Mouse (Mus musculus) retina, postnatal 7 days (tissue): ENCODE measurements at regions not wholly inside any gene's neighbourhood (a gene's known extent, or its start where the extent isn't known, plus 50 kb on each side); places are given as distances from the start of the nearest gene placed in this dataset.
A peak's percentile ranks its signal among the peaks of the same experiment; 100 is the strongest.
"Not testable (repeated sequence)": the region's sequence is repeated elsewhere in the genome, so short reads cannot be mapped to it uniquely, and the experiment has no call there.

ENCODE experiments used
- DNase-seq: peaks from one replicate; pipeline ENCODE4 v3.0.0-alpha.2; 2012; ENCODE audit warnings: low read depth, low spot score

GRCm38 (mm10) chr15:49121202-49121601 is 4763.5 kb upstream of the Gm7489 start:
- DNase-seq, result no peak

- DNase-seq, result no peak
These were observed 4738.3 kb upstream of the Gm7489 start for GRCm38 (mm10) chr15:49146430-49146829.

DNA sequence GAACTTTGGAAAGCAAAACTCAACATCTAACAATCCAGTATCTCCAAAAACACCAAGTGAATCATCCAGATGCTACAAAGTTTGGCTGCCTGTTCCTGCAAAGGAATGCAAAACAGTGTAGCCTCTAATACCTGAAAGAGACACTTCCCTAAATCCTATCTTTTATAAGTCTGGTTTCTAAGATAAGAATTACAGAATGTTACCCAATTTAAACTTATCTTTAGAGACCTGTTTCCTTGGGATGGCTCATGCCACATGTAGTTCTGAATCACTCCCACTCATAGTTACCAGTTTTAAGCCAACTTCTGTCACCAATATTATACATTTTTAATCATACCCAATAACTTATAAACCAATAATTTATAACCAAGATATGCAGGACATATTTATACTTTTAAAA is 4732.7 kb upstream of the Gm7489 start:
- DNase-seq, result no peak

DNA sequence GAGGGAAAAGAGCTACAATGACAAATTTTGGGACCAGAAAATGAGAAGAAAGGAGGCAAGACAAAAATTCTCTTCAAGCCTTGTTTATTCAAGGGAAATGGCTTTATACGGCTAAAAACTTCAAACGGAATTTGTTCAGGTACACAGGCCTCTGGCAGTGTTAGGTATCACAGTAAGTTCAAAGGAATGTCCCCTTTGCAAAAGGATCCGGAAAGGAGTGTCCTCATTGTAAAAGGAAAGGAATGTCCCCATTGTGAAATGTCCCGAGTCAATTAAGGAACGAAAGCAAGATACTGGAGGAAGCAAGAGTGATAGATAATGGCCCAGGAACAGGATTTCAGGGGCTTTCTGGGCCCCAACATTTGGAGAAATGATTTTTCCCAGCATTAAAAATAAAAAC is 4730.7 kb upstream of the Gm7489 start:
- DNase-seq, result no peak

DNA sequence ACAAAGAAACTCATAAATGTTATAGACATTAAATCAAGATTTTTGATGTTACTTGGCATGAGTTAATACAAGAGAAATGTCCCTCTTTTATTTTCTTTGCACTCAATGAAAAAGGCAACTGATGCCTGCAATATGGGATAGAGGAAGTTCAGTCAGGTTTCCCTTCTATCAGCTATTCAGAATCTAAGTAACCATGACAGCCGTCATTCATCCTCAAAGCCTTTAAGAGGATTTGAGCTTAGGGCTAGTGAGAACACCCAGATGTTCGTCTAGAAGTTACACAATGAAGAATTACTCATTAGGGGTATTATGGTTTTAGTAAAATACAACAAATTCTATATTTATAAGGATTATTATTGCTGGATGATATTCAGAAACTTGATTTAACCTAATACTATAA is 4693.2 kb upstream of the Gm7489 start:
- DNase-seq, result peak; percentile 29

DNA sequence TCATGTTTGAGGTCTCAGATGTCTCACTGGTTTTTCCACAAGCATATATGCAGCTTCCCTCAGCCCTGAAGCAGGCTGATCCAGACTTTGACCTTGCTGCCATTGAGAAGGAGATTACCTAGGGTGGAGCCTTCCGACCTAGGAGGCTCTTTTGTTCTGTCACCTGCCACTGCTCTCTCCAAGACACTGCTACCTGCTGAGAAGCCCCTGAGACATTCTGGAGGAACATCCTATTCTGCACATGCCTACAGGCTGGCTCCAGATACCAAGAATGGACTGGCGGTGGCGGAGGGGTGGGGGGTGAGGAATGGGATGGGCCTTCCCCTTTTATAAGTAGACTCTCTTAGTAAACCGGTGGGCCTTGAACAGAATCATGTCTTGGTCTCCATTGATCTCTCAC is 4692.1 kb upstream of the Gm7489 start:
- not testable (repeated sequence) for DNase-seq

GRCm38 (mm10) chr15:49229063-49229462 is 4655.6 kb upstream of the Gm7489 start:
- DNase-seq, result no peak

- no peak for DNase-seq
These were observed 4653.9 kb upstream of the Gm7489 start for GRCm38 (mm10) chr15:49230846-49231245.

DNA sequence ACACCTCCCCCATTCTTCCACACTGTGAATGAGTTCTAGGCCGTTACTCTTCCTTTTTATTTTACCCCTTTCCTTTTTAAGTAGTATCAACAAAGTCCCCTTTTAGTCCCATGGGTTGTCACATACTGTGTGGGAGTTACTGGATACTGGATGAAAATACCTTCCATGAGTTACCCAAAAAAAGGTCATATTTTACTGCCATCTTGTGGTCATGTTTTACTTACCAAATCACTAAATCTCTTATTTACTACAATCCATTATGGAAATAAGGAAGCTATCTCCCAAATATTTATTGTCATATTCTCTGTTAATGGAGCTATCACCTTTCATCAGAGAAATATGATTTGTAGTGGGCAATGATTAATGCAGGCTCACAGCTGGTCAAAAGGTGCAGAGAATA is 4614.5 kb upstream of the Gm7489 start:
- DNase-seq, result no peak
